Mouse (Mus musculus) E14TG2a.4 (cell line): ENCODE results near the gene Rfc1.
A peak's percentile ranks its signal among the peaks of the same experiment; 100 is the strongest.
"Not testable (repeated sequence)": the region's sequence is repeated elsewhere in the genome, so short reads cannot be mapped to it uniquely, and the experiment has no call there.

ENCODE experiments used
- H3K27me3 ChIP-seq: 2 replicates; pipeline ENCODE4 v1.6.1; 2014; ENCODE audit warnings: low read length, control low read depth; ENCODE audit not compliant: insufficient read depth
- H3K36me3 ChIP-seq: 2 replicates; pipeline ENCODE4 v1.6.1; 2014; ENCODE audit warnings: low read length, control low read depth; ENCODE audit not compliant: insufficient read depth
- H3K4me1 ChIP-seq: replicated peaks from 2 replicates; pipeline ENCODE4 v1.6.1; 2014; ENCODE audit warnings: low read depth, low read length, control low read depth
- H3K4me3 ChIP-seq: replicated peaks from 2 replicates; pipeline ENCODE4 v1.5.1; 2014; ENCODE audit warnings: mild to moderate bottlenecking, low read length
- H3K9me3 ChIP-seq: 2 replicates; pipeline ENCODE4 v1.6.1; 2014; ENCODE audit warnings: low read length, control low read depth
- CTCF ChIP-seq: conservative IDR thresholded peaks from 2 replicates; pipeline ENCODE4 v1.5.1; 2014; ENCODE audit warnings: low read length
- NANOG ChIP-seq: IDR thresholded peaks from 2 replicates; pipeline ENCODE4 v1.6.1; 2014; ENCODE audit warnings: borderline replicate concordance, low read length, mixed read lengths
- POU5F1 ChIP-seq: IDR thresholded peaks from 2 replicates; pipeline ENCODE4 v1.6.1; 2014; ENCODE audit warnings: low read length, borderline replicate concordance

Rfc1 gene

GRCm38 (mm10) chr5:65293627-65294026 is 41.8 kb downstream of the Rfc1 start:
- Histone ChIP-seq H3K27me3 (no peaks in the 10 kb centered on the region), H3K4me3 (no peak overlapping the region), H3K36me3 (peaks cover 96% of the 10 kb centered on the region), H3K9me3 (no peaks in the 10 kb centered on the region), H3K4me1 (peaks cover 7% of the 10 kb centered on the region)
- TF ChIP-seq POU5F1: no peak
- no peak for TF ChIP-seq NANOG
- TF ChIP-seq CTCF: no peak

DNA sequence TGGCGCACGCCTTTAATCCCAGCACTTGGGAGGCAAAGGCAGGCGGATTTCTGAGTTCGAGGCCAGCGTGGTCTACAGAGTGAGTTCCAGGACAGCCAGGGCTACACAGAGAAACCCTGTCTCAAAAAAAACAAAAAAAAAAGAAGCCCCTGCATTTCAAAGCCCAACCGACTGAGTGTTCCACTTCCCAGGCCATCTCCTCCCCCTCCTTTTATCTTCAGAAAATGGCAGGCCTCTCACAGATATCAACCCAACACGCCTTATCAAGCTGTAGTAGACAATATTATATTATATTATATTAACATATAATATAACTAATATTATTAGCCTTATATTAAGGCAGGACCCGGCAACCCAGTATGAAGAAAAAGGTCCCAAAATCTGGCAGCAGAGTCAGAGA is 46.5 kb downstream of the Rfc1 start:
- not testable (repeated sequence) for H3K4me1 ChIP-seq, H3K4me3 ChIP-seq, H3K27me3 ChIP-seq, H3K9me3 ChIP-seq
- H3K36me3 ChIP-seq: peaks cover 94% of the 10 kb centered on the region

- Histone ChIP-seq H3K4me1 (peaks cover 5% of the 10 kb centered on the region; the same call in 1 of the 2 replicates), H3K36me3 (peaks cover 84% of the 10 kb centered on the region), H3K4me3 (no peak overlapping the region), H3K9me3 (no peaks in the 10 kb centered on the region), H3K27me3 (no peaks in the 10 kb centered on the region)
- TF ChIP-seq CTCF: no peak
- no peak for TF ChIP-seq POU5F1
- TF ChIP-seq NANOG: no peak
These were observed 47.4 kb downstream of the Rfc1 start for GRCm38 (mm10) chr5:65287751-65288701.

DNA sequence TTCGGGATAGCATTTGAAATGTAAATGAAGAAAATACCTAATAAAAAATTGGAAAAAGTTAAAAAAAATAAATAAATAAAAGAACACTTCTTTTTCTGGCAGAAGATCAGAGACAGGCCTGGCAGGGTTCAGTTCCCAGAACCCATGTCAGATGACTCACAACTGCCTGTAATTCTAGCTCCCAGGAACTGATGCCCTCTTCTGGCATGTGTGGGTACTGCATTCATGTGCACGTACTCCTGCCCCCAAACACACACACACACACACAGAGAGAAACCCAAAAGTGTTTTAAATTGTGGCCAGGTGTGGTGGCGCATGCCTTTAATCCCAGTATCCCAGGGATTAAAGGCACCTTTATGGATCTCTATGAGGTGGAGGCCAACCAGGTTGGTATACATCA is 51.3 kb downstream of the Rfc1 start:
- Histone ChIP-seq H3K4me3 (no peak overlapping the region), H3K9me3 (no peaks in the 10 kb centered on the region), H3K36me3 (peaks cover 68% of the 10 kb centered on the region), H3K4me1 (peaks cover 9% of the 10 kb centered on the region; the same call in 1 of the 2 replicates), H3K27me3 (no peaks in the 10 kb centered on the region)
- no peak for TF ChIP-seq POU5F1
- TF ChIP-seq CTCF: peak; percentile 89

- Histone ChIP-seq H3K36me3 (peaks cover 71% of the 10 kb centered on the region), H3K4me3 (no peak overlapping the region), H3K4me1 (peaks cover 10% of the 10 kb centered on the region; the same call in 1 of the 2 replicates), H3K9me3 (no peaks in the 10 kb centered on the region), H3K27me3 (no peaks in the 10 kb centered on the region)
- TF ChIP-seq POU5F1 (no peak), NANOG (no peak), CTCF (no peak)
These were observed 54.3 kb downstream of the Rfc1 start for GRCm38 (mm10) chr5:65281216-65281615.

GRCm38 (mm10) chr5:65279133-65279651 is 56.3 kb downstream of the Rfc1 start:
- Histone ChIP-seq H3K36me3 (peaks cover 72% of the 10 kb centered on the region), H3K27me3 (no peaks in the 10 kb centered on the region), H3K4me1 (peaks cover 7% of the 10 kb centered on the region; the same call in 1 of the 2 replicates), H3K9me3 (no peaks in the 10 kb centered on the region), H3K4me3 (no peak overlapping the region)
- TF ChIP-seq CTCF: no peak
- no peak for TF ChIP-seq NANOG
- no peak for TF ChIP-seq POU5F1

GRCm38 (mm10) chr5:65273966-65274365 is 61.5 kb downstream of the Rfc1 start:
- H3K4me3 ChIP-seq: no peak overlapping the region
- peaks cover 95% of the 10 kb centered on the region for H3K36me3 ChIP-seq
- H3K4me1 ChIP-seq: peaks cover 2% of the 10 kb centered on the region; the same call in 1 of the 2 replicates
- no peaks in the 10 kb centered on the region for H3K27me3 ChIP-seq
- no peak for TF ChIP-seq CTCF
- no peak for TF ChIP-seq POU5F1
- TF ChIP-seq NANOG: no peak
- H3K9me3 ChIP-seq: no peaks in the 10 kb centered on the region

DNA sequence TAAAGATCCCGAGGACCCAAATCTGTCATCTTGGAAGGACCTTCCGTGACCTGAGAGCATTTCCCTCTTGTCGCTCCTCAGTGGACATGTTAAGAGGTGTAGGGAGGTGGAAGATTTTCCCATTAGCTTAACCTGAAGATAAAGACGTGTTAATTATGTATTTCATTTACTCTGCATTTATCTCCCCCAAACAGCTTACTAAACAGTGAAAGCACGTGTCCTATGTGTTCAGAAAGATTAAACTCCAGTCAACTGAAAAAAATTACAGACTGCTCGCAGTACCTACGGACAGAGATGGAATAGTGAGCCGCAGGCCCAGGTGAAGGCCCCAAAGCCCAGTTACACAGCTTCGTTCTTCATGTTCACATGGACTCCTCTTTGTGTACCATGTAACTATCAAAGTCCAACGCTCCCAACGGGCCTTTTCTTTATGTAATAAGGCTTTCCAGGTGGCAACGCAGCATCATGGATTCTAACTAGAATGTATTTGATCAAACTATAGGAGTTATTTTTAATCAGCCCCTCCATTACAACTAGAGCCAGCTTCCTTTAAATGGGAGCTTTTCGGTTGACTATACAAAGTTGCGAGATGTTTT is 77.5 kb downstream of the Rfc1 start:
- Histone ChIP-seq H3K9me3 (no peaks in the 10 kb centered on the region), H3K4me3 (no peak overlapping the region), H3K36me3 (peaks cover 63% of the 10 kb centered on the region), H3K4me1 (no peaks in the 10 kb centered on the region), H3K27me3 (no peaks in the 10 kb centered on the region)
- no peak for TF ChIP-seq NANOG
- no peak for TF ChIP-seq POU5F1

DNA sequence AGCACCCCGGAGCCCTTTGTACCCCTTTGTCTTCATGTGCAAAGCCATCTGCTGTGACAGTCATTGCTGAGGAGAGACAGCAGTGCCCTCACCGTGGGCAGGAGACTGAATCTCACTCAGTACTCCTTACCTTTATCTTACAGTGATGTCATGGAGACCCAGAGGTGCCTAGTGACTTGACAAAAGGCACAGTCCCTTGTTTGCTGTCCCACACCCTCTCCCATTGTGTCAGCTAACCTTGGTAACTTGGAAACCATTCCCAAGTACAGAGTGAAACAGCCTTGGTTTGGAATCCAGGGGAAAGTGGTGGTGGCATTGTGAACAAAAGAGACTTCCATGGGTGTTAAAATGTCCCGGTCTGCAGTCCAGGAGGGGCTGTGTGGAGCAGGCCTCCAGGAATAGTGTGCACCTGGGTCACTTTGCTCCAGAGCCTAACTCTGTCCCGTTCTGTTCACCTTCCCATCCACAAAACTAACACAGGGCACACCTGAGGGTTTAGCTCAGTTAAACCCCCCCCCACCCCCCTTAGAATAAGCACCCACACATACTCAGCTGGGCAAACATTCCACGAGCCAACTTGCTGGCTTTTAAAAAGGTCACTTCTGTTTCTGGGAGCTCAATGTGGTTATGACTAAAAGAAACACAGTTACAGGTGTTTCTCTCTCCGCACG is 85.2 kb downstream of the Rfc1 start:
- TF ChIP-seq CTCF (no peak), NANOG (no peak)
- Histone ChIP-seq H3K4me3 (no peak overlapping the region), H3K36me3 (0 out of 2 replicates have a peak, but pooled peaks cover 4% of the 10 kb centered on the region), H3K9me3 (no peaks in the 10 kb centered on the region), H3K4me1 (peaks cover 15% of the 10 kb centered on the region), H3K27me3 (no peaks in the 10 kb centered on the region)
